Mouse (Mus musculus): ENCODE measurements around the gene Bckdhb.
"Not testable (repeated sequence)": the region's sequence is repeated elsewhere in the genome, so short reads cannot be mapped to it uniquely, and the experiment has no call there.

The Bckdhb gene

DNA sequence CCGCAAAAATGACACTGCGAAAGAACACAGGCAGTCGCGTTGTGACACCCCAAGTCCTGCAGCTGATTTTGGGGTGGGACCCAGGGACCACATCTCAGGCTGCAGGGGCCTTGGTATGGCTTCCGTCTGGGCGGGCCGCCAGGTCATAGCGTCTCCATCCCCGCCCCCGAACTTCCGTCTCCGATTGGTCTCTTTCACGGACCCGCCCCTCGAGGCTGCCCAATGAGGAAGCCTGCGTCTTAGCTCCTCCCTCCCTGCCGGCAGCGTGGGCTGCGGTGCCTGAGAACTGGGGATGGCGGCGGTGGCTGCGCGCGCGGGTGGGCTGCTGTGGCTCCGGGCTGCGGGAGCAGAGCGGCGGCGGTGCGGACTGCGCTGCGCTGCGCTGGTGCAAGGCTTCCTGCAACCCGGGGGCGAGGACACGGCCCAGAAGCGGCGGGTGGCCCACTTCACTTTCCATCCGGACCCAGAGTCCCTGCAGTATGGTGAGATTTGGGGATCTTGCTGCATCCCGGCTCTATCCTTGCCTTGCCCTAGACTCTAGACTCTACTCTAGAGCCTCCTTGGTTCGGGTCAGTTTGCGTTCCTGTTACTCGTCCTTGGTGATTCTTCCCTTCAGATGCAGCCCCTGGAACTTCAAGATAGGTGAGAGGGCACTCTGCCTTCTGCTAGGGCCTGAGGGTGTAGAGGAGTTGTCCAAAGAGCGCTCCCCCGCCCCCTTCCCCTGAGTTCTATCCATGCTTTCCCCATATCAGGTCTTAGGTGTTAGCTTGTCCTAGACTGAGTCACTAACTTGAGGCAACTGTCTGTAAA, at the start of gene Bckdhb:
TSS of gene Bckdhb (plus strand) at position 268 of the 810 bp plus-strand sequence.
- in situ Hi-C loops (cut with MboI; ENCODE audit: unreplicated experiment in 2 of 2): no loop called here

- in situ Hi-C loops (cut with MboI; ENCODE audit: unreplicated experiment in 2 of 2): no loop called here
These were observed 42.8 kb upstream of the Bckdhb start for GRCm38 (mm10) chr9:83882191-83882590.

- in situ Hi-C loops (cut with MboI; ENCODE audit: unreplicated experiment in 2 of 2): no loop called here
These were observed 38.8 kb upstream of the Bckdhb start for GRCm38 (mm10) chr9:83886149-83886548.

DNA sequence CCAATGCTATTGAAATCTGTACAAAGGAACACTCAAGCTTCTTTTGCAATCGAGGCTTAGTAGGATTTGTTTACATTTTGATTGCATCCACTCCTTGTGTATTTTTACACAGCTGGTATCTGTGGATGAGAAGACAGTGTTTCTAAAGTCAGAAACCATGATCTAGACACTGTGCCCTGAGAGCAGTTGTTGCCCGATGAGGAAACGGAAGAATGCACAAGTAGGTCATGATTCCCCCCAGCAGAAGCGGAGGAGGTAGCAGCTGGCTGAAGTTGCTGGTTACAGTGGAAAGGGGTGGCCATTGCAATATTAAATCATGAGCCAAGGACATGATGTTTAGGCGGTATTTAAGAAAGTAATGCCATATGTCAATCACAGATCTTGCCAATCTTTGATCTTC, 36.7 kb upstream of the Bckdhb start:
- in situ Hi-C loops (cut with MboI; ENCODE audit: unreplicated experiment in 2 of 2): no loop called here

DNA sequence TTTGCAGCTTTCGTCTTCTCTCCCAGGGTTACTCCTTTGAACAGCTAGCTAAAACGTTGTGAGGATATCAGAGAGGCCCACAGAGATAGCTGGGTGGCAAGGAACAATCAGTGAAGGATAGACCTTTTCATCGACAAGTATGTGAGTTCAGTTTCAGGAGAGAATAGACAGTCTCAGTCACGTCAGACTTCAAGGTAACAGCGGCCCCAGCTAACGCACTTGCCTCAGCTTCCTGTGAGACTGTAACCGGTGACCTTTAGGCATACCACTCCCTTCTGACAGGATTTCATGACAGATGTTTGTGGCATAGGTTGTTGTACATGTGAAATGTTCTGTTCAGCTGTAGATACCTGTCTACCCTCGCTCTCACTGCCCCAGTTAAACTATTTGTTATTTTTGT, 31.9 kb upstream of the Bckdhb start:
- in situ Hi-C loops (cut with MboI; ENCODE audit: unreplicated experiment in 2 of 2): no loop called here

DNA sequence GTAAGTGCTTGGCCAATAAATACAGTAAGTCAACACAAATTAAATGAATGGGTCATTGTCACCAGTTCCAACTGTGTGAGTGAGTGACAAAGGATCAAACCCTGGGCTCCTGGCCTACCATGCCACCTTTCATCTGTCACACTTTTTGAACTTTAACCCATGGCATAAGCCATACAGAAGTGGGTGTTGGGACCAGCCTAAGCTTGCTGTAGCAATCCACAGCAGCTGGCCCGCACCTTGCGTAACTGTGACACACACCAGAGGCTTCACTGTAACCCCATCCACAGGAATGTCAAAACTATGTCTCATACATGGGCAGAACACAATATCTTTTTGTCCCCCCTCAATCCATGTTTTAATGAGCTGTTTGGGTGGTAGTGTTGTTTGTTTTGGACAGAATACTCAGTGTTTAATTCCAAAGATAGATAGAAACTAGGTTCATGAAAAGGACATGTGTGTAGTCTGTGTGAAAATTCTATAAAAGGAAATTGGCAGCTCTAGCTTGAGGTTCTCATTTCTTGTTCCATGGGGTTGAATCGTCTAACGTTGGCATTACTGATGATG, 31.1 kb upstream of the Bckdhb start:
- in situ Hi-C loops (cut with MboI; ENCODE audit: unreplicated experiment in 2 of 2): no loop called here

DNA sequence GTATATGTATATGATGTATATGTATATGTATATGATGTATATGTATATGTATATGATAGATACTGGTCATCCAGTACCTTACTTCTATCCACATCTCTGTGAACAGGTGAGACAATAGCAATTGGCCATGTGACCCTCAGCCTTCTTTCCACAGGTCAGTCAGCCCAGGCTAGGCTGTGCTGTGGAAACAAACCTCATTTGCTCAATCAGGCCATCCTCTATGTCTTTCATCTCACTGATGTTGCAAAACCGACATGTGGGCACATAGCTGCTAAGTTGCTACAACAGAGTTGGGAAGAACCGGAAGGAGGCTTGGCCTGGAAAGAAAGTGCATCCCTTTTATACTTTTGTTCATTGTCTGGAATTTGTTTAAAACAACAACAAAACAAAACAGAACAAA, 22.9 kb upstream of the Bckdhb start:
- in situ Hi-C loops (cut with MboI; ENCODE audit: unreplicated experiment in 2 of 2): loop anchor here in 1 of 2 experiments (5.0 to 10.0 kb wide), 2 partner anchors 90 to 177 kb away; no protein-coding TSS in a partner anchor

DNA sequence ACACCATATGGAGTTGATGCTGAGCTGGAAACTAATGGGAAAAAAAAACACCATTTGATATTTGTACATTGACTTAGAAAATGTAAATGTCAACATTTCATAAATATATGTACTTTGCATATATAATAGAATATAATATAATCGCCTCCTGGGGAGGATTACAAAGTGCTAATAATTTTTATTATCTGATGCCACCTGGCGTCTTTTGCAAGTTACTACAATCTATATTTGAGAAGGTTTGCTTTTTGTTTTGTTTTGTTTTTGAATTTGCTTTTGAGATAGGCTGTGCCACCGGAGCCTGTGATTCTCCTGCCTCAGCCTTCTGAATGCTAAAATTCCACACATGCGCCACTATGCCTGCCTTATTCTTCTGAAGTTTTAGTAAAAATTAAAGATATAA, 19.1 kb upstream of the Bckdhb start:
- in situ Hi-C loops (cut with MboI; ENCODE audit: unreplicated experiment in 2 of 2): loop anchor here (5.0 to 10.0 kb wide), 3 partner anchors 94 to 524 kb away; no protein-coding TSS in a partner anchor

GRCm38 (mm10) chr9:83907017-83907416, 17.9 kb upstream of the Bckdhb start:
- in situ Hi-C loops (cut with MboI; ENCODE audit: unreplicated experiment in 2 of 2): loop anchor here (5.0 to 10.0 kb wide), 3 partner anchors 95 to 525 kb away; no protein-coding TSS in a partner anchor

DNA sequence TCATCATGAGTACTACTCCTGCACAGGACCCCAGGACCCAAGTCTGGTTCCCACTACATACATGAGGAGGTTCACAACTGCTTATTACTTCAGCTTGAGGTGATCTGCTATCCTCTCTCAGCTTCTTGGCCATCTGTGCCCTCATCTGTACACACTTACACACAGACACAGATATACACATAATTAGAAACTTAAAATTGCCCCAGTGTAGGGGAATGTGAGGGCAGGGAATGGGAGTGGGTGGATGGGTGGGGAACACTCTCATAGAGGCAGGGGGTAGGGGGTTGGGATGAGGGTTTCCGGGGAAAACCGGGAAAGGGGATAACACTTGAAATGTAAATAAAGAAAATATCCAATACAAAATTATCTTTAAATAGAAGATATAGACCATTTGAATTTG, 15.1 kb upstream of the Bckdhb start:
- in situ Hi-C loops (cut with MboI; ENCODE audit: unreplicated experiment in 2 of 2): loop anchor here (5.0 to 10.0 kb wide), 3 partner anchors 98 to 528 kb away; no protein-coding TSS in a partner anchor

GRCm38 (mm10) chr9:83910926-83911325, 14.0 kb upstream of the Bckdhb start:
- in situ Hi-C loops (cut with MboI; ENCODE audit: unreplicated experiment in 2 of 2): no loop called here

DNA sequence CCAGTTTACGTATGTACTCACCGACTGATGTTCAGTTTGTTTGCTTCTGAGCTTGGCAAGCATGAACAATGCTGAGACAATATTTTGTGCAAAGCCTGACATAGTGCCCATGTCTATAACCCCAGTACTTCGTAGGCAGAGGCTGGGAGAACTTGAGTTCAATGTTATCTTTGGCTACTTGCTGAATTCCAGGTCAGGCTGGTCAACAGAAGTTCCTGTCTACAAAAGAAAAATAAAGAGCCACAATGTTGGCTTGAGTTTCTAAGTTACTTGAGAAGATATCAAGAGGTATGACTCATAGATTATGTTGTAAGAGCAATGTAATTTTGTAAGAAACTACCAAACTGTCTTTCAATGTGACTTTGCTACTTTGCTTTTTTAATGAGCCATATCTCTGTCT, 2.9 kb upstream of the Bckdhb start:
- in situ Hi-C loops (cut with MboI; ENCODE audit: unreplicated experiment in 2 of 2): no loop called here

GRCm38 (mm10) chr9:83924356-83924755, 589 bp upstream of the Bckdhb start:
- in situ Hi-C loops (cut with MboI; ENCODE audit: unreplicated experiment in 2 of 2): no loop called here

GRCm38 (mm10) chr9:83925688-83926041, 720 bp downstream of the Bckdhb start:
- in situ Hi-C loops (cut with MboI; ENCODE audit: unreplicated experiment in 2 of 2): no loop called here

GRCm38 (mm10) chr9:83926302-83926701, 1.4 kb downstream of the Bckdhb start:
- in situ Hi-C loops (cut with MboI; ENCODE audit: unreplicated experiment in 2 of 2): no loop called here

DNA sequence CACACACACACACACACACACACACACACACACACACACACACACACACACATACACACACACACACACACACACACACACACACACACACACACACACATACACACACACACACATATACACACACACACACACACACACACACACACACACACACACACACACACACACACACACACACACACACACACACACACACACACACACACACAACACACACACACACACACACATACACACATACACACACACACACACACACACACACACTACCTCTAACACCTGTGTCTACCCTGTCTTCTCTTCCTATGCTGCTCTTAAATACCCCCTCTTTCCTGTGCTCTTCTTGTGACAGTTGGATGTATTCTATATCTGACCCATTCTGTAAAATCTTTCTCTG, 14.6 kb downstream of the Bckdhb start:
- in situ Hi-C loops (cut with MboI; ENCODE audit: unreplicated experiment in 2 of 2): not testable (repeated sequence)

- in situ Hi-C loops (cut with MboI; ENCODE audit: unreplicated experiment in 2 of 2): no loop called here
These were observed 15.1 kb downstream of the Bckdhb start for GRCm38 (mm10) chr9:83940016-83940415.

- in situ Hi-C loops (cut with MboI; ENCODE audit: unreplicated experiment in 2 of 2): no loop called here
These were observed 15.8 kb downstream of the Bckdhb start for GRCm38 (mm10) chr9:83940537-83941363.

DNA sequence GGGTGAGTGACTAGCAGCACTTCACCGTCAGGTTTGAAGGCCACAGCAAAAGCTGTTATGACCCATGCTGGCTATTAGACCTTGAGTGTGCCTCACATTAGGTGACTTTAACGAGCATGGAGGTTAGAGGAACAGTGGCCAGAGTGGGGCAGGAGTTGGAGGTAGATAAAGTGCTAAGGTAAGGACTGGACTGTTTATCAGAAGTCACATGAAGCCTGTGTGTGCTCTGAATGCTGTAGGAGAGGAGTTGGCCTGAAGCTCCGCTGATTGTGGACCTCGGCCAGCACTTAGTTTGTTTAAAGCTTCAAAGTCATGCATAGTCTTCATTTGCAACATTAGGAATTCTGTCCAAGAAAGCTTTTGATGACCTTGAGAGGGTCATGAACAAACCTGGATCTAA, 26.4 kb downstream of the Bckdhb start:
- in situ Hi-C loops (cut with MboI; ENCODE audit: unreplicated experiment in 2 of 2): loop anchor here (10.0 to 25.0 kb wide), 4 partner anchors 1411 to 1823 kb away; no protein-coding TSS in a partner anchor

DNA sequence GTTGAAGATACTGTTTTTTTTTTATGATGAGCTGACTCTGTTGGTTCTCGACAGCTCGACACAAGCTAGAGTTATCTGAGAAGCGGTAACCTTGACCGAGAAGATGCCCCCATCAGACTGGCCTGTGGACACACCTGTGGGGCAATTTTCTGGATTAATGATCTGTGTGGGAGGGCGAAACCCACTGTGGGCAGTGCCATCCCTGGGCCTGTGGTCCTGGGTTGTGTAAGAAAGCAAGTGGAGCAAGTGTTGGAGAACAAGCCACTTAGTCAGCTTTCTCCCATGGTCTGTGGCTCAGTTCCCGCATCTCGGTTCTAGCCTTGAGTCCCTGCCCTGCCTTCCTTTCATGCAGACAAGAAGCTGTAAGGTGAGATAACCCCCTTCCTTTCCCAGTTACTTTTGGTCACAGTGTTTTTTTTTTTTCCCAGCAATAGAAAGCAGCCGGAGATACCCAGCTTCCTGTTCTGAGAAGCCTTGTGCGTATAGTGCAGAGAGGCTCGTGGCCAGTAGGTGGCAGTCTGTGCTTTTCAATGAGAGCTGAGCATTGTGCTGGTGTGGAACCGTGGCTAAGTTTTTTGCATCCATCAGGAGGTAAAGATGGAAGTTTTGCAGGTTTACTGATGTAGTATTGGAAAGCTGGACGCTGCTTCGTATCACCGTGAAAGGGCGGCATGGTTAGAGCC, 31.8 kb downstream of the Bckdhb start:
- in situ Hi-C loops (cut with MboI; ENCODE audit: unreplicated experiment in 2 of 2): loop anchor here (5.0 to 25.0 kb wide), 5 partner anchors 1406 to 1818 kb away; no protein-coding TSS in a partner anchor

Data from v-Abl transformed pro-B cells (cell line).